Mouse (Mus musculus) bone marrow macrophage, adult 2 months (primary cell): Measurements from ENCODE around the gene Paxbp1. TPM values are rescaled to one million over a fixed set of nuclear protein-coding genes. Genes with fewer than 3 reads are reported as not detected.
A peak's percentile ranks its signal among the peaks of the same experiment; 100 is the strongest.

Experiments
- H3K27ac ChIP-seq: 2 replicates; pipeline ENCODE4 v1.5.1; 2012; ENCODE audit warnings: low read depth, low read length; ENCODE audit not compliant: insufficient read depth
- H3K4me1 ChIP-seq: 2 replicates; pipeline ENCODE4 v1.6.1; 2012; ENCODE audit warnings: low read length; ENCODE audit not compliant: control insufficient read depth, insufficient read depth
- H3K4me3 ChIP-seq: 2 replicates; pipeline ENCODE4 v1.5.1; 2012; ENCODE audit warnings: mild to moderate bottlenecking, low read length, moderate library complexity; ENCODE audit not compliant: insufficient read depth
- CTCF ChIP-seq: IDR thresholded peaks from 2 replicates; pipeline ENCODE4 v1.5.1; 2012; ENCODE audit warnings: low read depth, mild to moderate bottlenecking, low read length, moderate library complexity
- POLR2A ChIP-seq: IDR thresholded peaks from 2 replicates; pipeline ENCODE4 v1.6.1; 2012; ENCODE audit warnings: mild to moderate bottlenecking, low read depth, low read length, borderline replicate concordance
- polyA plus RNA-seq: library from polyadenylated mRNA; stranded (reverse); fragments of >200 nt; gene quantifications from 2 replicates; pipeline ENCODE4 v1.2.4, GENCODE M21; 2012; ENCODE audit not compliant: missing spikeins, insufficient read depth, insufficient read length

Paxbp1 gene
- polyA plus RNA-seq, 1 experiment, result 91.7 TPM

DNA sequence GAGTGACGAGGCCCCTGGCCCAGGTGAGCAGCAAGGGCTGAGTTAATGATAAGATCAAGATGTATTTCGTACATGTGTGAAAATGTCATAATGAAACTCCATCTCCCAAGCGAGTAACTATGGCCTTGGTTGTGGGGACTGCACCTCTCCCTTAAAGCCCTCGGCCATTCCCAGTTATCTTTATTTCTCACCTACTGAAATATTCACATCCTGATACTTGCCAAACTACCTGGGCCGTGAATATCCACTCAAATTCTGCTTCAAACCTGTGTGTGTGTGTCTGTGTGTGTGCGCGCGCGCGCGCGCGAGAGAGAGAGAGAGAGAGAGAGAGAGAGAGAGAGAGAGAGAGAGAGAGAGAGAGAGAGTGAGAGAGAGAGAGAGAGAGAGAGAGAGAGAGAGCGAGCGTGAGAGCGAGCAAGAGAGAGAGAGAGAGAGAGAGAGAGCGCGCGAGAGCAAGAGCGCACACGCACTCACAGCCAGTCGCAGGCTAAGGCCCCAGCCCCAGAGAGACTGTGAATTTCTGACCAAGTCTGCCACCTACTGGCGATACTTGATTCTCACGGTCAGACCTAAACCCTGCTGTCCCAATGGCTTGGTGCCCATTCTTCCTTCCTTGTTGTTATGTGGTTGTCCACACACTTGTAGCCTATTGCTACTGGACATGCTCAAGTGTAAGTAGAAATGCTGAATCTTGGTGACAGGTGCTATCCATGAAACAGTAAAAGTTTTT, 29.0 kb upstream of the Paxbp1 start:
- Histone ChIP-seq H3K4me1 (no peaks in the 10 kb centered on the region), H3K27ac (no peak overlapping the region), H3K4me3 (no peak overlapping the region)
- TF ChIP-seq POLR2A (no peak), CTCF (peak; percentile 37; the same call in 1 of the 2 replicates)

DNA sequence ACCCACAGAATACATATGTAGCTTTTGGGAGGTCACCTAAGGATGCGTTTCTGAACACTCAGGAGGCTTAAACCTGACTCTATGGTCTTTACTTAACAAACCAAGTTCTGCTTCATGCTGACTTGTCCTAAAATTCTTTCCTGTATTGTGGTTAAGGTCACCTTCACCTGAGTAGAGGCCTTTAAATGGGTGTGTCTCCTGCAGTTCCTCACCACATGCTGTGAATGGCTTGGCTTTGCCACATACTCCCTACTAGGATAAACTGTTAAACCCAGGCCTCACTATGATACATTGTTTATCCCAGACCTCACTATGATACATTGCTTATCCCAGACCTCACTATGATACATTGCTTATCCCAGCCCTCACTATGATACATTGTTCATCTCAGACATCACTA, 27.9 kb upstream of the Paxbp1 start:
- Histone ChIP-seq H3K4me1 (no peaks in the 10 kb centered on the region), H3K4me3 (no peak overlapping the region), H3K27ac (no peak overlapping the region)
- TF ChIP-seq CTCF, result no peak
- no peak for TF ChIP-seq POLR2A

- no peak overlapping the region for H3K27ac ChIP-seq
- no peak overlapping the region for H3K4me3 ChIP-seq
- TF ChIP-seq CTCF (no peak), POLR2A (no peak)
- H3K4me1 ChIP-seq, result peaks cover 8% of the 10 kb centered on the region; the same call in 1 of the 2 replicates
Measured at GRCm38 (mm10) chr16:91068969-91069368, 24.6 kb upstream of the Paxbp1 start.

- Histone ChIP-seq H3K4me3 (no peak overlapping the region), H3K27ac (no peak overlapping the region), H3K4me1 (peaks cover 14% of the 10 kb centered on the region)
- TF ChIP-seq CTCF (no peak), POLR2A (no peak)
Measured at GRCm38 (mm10) chr16:91067122-91067521, 22.8 kb upstream of the Paxbp1 start.

- H3K27ac ChIP-seq, result no peak overlapping the region
- TF ChIP-seq POLR2A, result no peak
- no peak for TF ChIP-seq CTCF
- H3K4me3 ChIP-seq, result no peak overlapping the region
- peaks cover 25% of the 10 kb centered on the region for H3K4me1 ChIP-seq
Measured at GRCm38 (mm10) chr16:91064583-91065365, 20.4 kb upstream of the Paxbp1 start.

GRCm38 (mm10) chr16:91063786-91064185, 19.4 kb upstream of the Paxbp1 start:
- Histone ChIP-seq H3K27ac (no peak overlapping the region), H3K4me1 (peaks cover 25% of the 10 kb centered on the region), H3K4me3 (no peak overlapping the region)
- TF ChIP-seq CTCF (no peak), POLR2A (no peak)

DNA sequence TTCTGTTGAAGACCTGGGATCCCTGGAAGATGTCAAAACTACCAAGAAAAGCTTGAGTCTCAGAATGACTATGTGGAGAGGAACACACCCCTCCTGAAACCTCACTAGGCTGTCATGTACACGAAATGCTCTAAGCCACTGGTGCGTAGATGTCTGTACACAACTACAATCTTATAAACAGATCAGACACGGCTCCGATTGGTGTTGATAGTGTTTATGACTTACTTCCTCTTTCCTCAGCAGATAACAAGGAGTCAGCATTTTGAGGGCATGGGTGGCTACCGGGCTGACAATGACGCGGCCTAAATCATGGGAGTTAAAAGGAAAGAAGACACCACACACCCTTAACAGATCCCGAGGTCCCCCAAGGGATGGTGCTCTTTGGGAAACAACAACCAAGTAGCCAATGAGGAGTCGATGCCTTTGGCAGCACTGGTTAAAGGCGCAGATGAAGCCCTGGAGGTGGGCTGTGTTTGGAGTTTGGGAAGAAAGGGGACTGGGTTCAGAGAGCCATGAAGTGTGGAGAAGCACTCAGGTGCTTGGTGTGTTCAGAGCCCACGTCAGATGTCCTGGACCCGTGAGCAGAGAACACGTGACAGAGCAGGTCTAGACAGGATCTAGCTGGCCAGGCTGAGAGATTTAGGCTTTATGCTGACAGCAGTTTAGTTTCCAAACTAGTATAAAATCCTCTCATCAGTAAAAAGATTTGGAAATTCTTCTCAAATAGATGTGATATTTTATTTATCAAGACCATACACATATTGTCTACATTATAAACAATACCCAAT, 17.4 kb upstream of the Paxbp1 start:
- TF ChIP-seq POLR2A (no peak), CTCF (no peak)
- H3K27ac ChIP-seq, result peak overlapping the region; percentile 38
- no peak overlapping the region for H3K4me3 ChIP-seq
- H3K4me1 ChIP-seq, result peaks cover 25% of the 10 kb centered on the region

DNA sequence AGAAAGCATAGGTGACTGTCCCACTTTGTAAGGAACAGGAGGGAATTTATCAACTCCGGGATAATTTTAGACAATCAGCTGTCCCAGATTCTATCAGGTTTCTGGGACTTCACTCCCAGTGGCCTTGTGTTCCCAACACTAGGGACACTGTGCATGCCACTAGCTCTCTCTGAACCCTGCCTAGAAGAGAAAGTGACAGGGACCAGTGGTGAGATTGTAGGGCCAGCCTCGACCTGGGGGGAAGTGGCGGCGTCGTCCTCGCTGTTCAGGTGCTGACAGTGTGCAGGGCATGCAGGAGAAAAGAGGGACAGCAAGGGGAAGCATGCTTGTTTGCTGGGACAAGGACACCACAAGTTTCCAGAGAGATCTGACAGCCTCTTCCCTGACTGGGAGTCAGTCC, 13.4 kb upstream of the Paxbp1 start:
- H3K27ac ChIP-seq, result no peak overlapping the region
- TF ChIP-seq POLR2A, result no peak
- no peak for TF ChIP-seq CTCF
- peaks cover 22% of the 10 kb centered on the region for H3K4me1 ChIP-seq
- H3K4me3 ChIP-seq, result no peak overlapping the region

DNA sequence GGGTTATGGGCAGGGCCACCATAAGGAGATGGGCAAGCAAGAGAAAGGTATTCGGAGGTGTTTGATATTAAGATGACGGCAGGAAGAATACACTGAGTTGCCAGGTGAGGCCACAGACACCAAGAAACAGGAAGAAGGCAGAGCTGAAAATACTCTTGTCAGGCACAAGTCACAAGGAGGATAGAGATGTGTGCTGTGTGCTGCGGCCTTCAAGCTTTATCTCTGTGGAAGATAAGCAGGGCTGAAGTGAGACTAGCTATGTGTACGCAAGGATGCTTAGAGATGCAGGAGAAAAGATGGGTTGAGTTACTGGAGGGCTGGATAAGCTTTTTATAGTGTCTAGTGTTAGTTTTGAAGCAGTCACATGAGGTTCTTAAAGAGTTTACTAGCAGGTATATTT, 12.9 kb upstream of the Paxbp1 start:
- H3K27ac ChIP-seq, result no peak overlapping the region
- H3K4me1 ChIP-seq, result peaks cover 18% of the 10 kb centered on the region
- TF ChIP-seq CTCF (no peak), POLR2A (no peak)
- H3K4me3 ChIP-seq, result no peak overlapping the region
